Mouse (Mus musculus): ENCODE measurements around the gene Ick.
A peak's percentile ranks its signal among the peaks of the same experiment; 100 is the strongest.

GRCm38 (mm10) chr9:78191736-78192135 lies 82.7 kb downstream of the Ick start:
- TF ChIP-seq CTCF (IDR thresholded peaks at IDR 0.05; ENCODE audit: control insufficient read depth, insufficient read depth, insufficient replicate concordance, low read depth, low read length) (no peak), POLR2A (IDR thresholded peaks at IDR 0.05; ENCODE audit: control insufficient read depth, low read depth, low read length) (peak; percentile 65)
